Mouse (Mus musculus) heart, adult 2 months (tissue): ENCODE measurements around the gene Etv3. TPM values are rescaled to one million over a fixed set of nuclear protein-coding genes. Genes with fewer than 3 reads are reported as not detected.

Experiments used
- DNase-seq, 2 experiments: peaks; one replicate each; pipeline ENCODE4 v3.0.0; 2021
- H3K27ac ChIP-seq: fragments of 200-600 bp; 2 replicates; pipeline ENCODE4 v1.8.1; 2022
- H3K27me3 ChIP-seq: fragments of 200-500 bp; 2 replicates; pipeline ENCODE4 v1.6.1; 2012; ENCODE audit warnings: mild to moderate bottlenecking, low read length, inconsistent platforms, mixed read lengths; ENCODE audit not compliant: control insufficient read depth, insufficient read depth
- H3K36me3 ChIP-seq: fragments of 200-500 bp; 2 replicates; pipeline ENCODE4 v1.6.1; 2012; ENCODE audit warnings: low read length, inconsistent platforms; ENCODE audit not compliant: control insufficient read depth, insufficient read depth
- H3K4me1 ChIP-seq: fragments of 200-500 bp; 2 replicates; pipeline ENCODE4 v1.6.1; 2011; ENCODE audit warnings: low read length; ENCODE audit not compliant: control insufficient read depth, insufficient read depth
- H3K4me3 ChIP-seq: fragments of 200-600 bp; 2 replicates; pipeline ENCODE4 v1.8.1; 2022
- H3K79me2 ChIP-seq: fragments of 200-500 bp; replicated peaks from 2 replicates; pipeline ENCODE4 v1.6.1; 2012; ENCODE audit warnings: mild to moderate bottlenecking, inconsistent platforms, low read length, moderate library complexity, mixed read lengths; ENCODE audit not compliant: control insufficient read depth, insufficient read depth
- H3K9ac ChIP-seq: fragments of 200-500 bp; 2 replicates; pipeline ENCODE4 v1.6.1; 2012; ENCODE audit warnings: low read depth, mild to moderate bottlenecking, control low read depth, inconsistent platforms, low read length, mixed read lengths
- CTCF ChIP-seq: fragments of 200-600 bp; IDR thresholded peaks from 2 replicates; pipeline ENCODE4 v1.8.1; 2022; ENCODE audit warnings: antibody characterized with exemption, mild to moderate bottlenecking, moderate library complexity
- EP300 ChIP-seq: fragments of 200-500 bp; IDR thresholded peaks from 2 replicates; pipeline ENCODE4 v1.6.1; 2011; ENCODE audit warnings: low read depth, low read length, control low read depth; ENCODE audit not compliant: insufficient read depth
- POLR2A ChIP-seq: fragments of 200-500 bp; IDR thresholded peaks from 2 replicates; pipeline ENCODE4 v1.6.1; 2011; ENCODE audit warnings: mild to moderate bottlenecking, low read depth, low read length, control low read depth; ENCODE audit not compliant: insufficient read depth
- WGBS: fragments of 180-500 bp; shearing (Covaris S2); methylation state at CpG from one replicate; pipeline ENCODE4 v1.1.7; 2018; 5-methylcytosine and 5-hydroxymethylcytosine counted together
- intact Hi-C: fragments of 180-260 bp; cut with DNase I; formaldehyde crosslinking; loops from one replicate; pipeline ENCODE4 v1.15.1; 2025
- polyA plus RNA-seq: library from polyadenylated mRNA; depleted of rRNA; stranded (reverse); fragments of >200 nt; gene quantifications from 2 replicates; pipeline ENCODE4 v1.2.3, GENCODE M21; 2012
- total RNA-seq, 2 experiments: library from RNA; stranded (reverse); gene quantifications; 2 replicates each; pipeline ENCODE4 v1.2.3; 2021

Etv3 gene
- total and polyA plus RNA-seq, 3 experiments: 9.0 to 18.5 (median 17.7) TPM

DNA sequence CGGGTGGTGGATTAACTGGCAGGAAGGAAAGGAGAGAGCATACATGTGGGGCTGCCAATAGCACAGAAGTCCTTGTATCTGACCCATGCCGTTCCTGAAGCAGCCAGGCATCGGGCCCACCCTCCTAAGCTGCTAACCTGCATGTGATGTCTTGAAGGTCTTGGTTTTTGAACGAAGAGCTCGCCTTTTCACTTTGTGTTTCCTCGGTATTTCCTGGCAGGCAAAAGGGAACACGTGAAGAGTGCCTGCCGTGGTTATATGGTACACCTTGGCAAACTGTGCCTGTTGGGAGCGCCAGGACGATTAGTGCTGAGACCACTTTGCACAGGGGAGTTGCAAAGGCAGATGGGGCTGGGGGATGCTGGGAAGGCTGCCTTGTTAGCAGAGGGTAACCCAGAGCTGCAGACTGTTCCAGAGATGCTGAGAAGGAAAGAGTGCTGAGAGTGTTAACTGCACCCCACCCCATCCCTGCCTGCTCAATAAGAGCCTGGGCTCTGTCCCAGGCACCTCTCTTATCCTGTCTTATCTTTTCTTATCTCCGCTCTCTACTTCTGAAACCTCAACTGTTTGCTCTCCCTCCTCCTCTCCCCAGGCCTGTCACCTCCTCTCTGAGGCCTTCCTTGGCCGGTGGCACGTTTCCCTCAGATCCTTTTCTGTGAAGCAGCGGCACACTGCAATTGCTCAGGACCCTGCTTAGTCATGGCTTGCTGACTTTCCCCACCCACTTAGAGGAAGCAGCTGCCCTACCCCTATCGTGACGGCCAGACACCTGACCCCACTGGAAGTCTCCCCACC lies 13.0 kb upstream of the Etv3 start:
- Histone ChIP-seq H3K4me1 (peaks cover 14% of the 10 kb centered on the region), H3K27me3 (no peaks in the 10 kb centered on the region), H3K79me2 (no peaks in the 10 kb centered on the region), H3K4me3 (no peak overlapping the region), H3K9ac (no peak overlapping the region), H3K36me3 (no peaks in the 10 kb centered on the region), H3K27ac (no peak overlapping the region)
- peak in 1 of 2 experiments; percentile 24 for DNase-seq
- TF ChIP-seq CTCF (no peak), POLR2A (no peak), EP300 (no peak)
- WGBS: 33% methylated on average over 16 of the region's 16 CpGs
- intact Hi-C loops: no loop called here

DNA sequence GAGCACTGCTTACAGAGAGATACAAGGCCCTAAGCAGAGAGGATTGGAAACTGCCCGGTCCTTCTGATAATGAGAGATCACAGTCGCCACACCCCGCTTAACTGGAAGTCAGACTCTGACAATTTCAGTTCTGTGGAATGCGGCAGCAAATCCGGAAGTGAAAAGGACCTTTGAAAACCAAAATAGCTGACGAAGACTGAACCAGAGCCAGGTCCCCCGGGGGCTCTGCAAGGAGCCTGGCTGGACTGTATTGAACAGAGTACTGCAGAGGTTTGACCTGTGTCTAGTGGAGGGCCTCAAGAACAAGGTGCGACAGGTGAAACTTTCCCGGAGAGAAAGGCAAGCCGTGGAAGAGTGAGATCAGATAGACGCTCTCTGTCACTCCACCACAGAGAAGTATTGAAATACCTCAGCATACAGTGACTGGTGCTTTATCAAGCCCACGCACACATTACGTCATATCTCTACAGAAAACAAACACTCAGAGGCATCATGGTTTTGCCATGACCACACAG lies 9.6 kb upstream of the Etv3 start:
- Histone ChIP-seq H3K4me3 (peak overlapping the region; percentile 3; the same call in 1 of the 2 replicates), H3K4me1 (peaks cover 5% of the 10 kb centered on the region), H3K27ac (peak overlapping the region; percentile 40; the same call in 1 of the 2 replicates), H3K9ac (0 out of 2 replicates have a peak overlapping the region, but pooled peaks have one; percentile 11), H3K36me3 (no peaks in the 10 kb centered on the region), H3K27me3 (no peaks in the 10 kb centered on the region), H3K79me2 (no peaks in the 10 kb centered on the region)
- no peak for TF ChIP-seq CTCF
- TF ChIP-seq EP300: no peak
- TF ChIP-seq POLR2A: no peak
- WGBS: 22% methylated on average over 13 of the region's 13 CpGs
- intact Hi-C loops: no loop called here
- DNase-seq: peak; percentile 46 to 60

DNA sequence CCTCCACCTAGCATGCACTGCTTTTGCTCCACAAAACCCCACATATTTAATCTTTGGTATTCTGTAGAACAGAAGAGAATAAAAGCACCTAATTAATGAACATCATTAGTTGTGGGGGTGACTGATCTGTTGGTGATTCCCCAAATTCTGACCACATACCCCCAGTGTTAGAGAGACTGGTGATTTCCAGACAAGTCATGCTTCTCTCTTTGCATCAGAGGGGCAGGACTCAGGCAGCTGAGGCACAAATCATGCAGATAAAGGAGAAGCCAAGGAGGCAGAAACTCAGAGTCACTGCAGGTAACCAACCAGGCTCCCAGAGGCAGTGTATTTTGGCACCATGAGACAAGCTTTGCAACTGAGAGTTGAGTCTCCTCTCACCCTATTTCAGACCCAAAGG lies 6.8 kb upstream of the Etv3 start:
- H3K36me3 ChIP-seq: no peaks in the 10 kb centered on the region
- no peak for DNase-seq
- intact Hi-C loops: no loop called here

DNA sequence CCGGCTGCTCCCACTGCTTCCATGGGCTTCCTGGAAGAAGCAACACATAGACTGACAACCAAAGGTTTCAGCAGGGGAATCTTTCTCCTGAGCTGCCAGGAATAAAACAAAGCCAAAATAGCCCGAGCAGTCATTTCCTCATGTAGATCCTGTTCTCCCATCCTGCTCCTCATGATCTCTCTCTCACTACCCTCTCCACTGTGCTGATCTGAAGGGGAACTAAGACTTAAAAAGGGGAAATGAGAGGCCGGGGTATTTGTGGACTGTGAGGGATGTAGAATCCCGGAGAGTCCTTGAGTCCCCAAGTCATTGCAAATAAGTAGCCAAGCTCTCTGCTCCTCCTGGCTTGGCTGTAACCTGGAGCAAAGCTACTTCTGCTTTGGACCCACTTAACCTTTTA lies 4.1 kb upstream of the Etv3 start:
- Histone ChIP-seq H3K4me1 (peaks cover 3% of the 10 kb centered on the region), H3K4me3 (no peak overlapping the region), H3K9ac (no peak overlapping the region), H3K27ac (no peak overlapping the region), H3K27me3 (no peaks in the 10 kb centered on the region), H3K36me3 (no peaks in the 10 kb centered on the region), H3K79me2 (0 out of 2 replicates have a peak, but pooled peaks cover 1% of the 10 kb centered on the region)
- no peak for DNase-seq
- WGBS: 55% methylated on average over 4 of the region's 4 CpGs
- no peak for TF ChIP-seq POLR2A
- TF ChIP-seq EP300: no peak
- TF ChIP-seq CTCF: no peak
- intact Hi-C loops: no loop called here

More for the DNA sequence above, 6.8 kb upstream of the Etv3 start:
- no peaks in the 10 kb centered on the region for H3K79me2 ChIP-seq
- no peak overlapping the region for H3K27ac ChIP-seq
- H3K27me3 ChIP-seq: no peaks in the 10 kb centered on the region
- no peak overlapping the region for H3K9ac ChIP-seq
- TF ChIP-seq CTCF: no peak
- TF ChIP-seq POLR2A: no peak
- TF ChIP-seq EP300: no peak
- H3K4me3 ChIP-seq: no peak overlapping the region
- H3K4me1 ChIP-seq: peaks cover 5% of the 10 kb centered on the region

DNA sequence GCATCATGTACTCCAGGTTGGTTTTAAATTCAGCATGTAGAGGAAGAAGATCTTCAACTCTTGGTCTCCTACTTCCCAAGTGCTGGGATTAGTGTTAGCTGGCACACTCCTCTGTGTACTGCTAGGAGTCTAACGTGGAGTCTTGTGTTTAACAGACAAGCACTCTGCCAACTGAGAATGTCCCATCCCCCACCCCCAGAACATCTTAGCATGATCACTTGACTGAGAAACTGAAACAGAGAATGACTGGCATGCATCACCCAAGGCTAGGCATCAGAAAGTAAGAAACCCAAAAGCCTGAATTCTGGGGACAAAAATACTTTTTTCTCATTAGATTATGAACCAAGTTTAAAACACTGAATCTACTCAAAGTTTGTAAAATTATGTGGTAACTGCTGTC lies 3.4 kb upstream of the Etv3 start:
- H3K79me2 ChIP-seq: peaks cover 1% of the 10 kb centered on the region; the same call in 1 of the 2 replicates
- DNase-seq: no peak
- H3K36me3 ChIP-seq: peaks cover 4% of the 10 kb centered on the region; the same call in 1 of the 2 replicates
- WGBS: 48% methylated on average over 1 of the region's 1 CpGs
- no peak for TF ChIP-seq CTCF
- H3K4me1 ChIP-seq: peaks cover 3% of the 10 kb centered on the region
- H3K4me3 ChIP-seq: no peak overlapping the region
- H3K9ac ChIP-seq: no peak overlapping the region
- H3K27ac ChIP-seq: no peak overlapping the region
- H3K27me3 ChIP-seq: no peaks in the 10 kb centered on the region
- intact Hi-C loops: no loop called here

DNA sequence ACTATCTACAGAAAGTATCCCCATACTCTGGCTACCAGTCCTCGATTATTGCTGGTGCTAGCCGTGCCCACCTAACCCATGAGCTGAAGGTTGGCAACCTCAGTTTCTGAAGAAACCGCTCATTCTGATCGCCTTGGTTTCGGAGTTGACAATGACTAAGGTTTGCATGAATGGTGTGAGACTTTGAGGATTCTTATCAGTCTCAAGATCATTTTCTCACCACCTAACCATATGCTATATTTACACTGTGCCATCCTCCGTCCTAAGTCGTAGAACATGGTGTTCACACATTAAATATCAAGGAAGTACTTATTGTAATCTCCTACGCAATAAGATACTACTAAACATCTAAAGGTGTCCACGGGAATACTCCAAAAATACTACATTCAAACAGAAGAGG lies 1.5 kb upstream of the Etv3 start:
- no peak overlapping the region for H3K9ac ChIP-seq
- WGBS: 88% methylated on average over 9 of the region's 9 CpGs

More for the DNA sequence above, 1.5 kb upstream of the Etv3 start:
- Histone ChIP-seq H3K4me3 (no peak overlapping the region), H3K36me3 (peaks cover 16% of the 10 kb centered on the region), H3K4me1 (peaks cover 7% of the 10 kb centered on the region), H3K27ac (no peak overlapping the region), H3K27me3 (no peaks in the 10 kb centered on the region), H3K79me2 (peaks cover 1% of the 10 kb centered on the region; the same call in 1 of the 2 replicates)
- intact Hi-C loops: no loop called here
- TF ChIP-seq EP300 (no peak), POLR2A (no peak), CTCF (no peak)
- DNase-seq: no peak
